Mouse (Mus musculus): ENCODE results near the gene Rps24. TPM values are rescaled to one million over a fixed set of nuclear protein-coding genes. Genes with fewer than 3 reads are reported as not detected.

Rps24 gene
- polyA plus RNA-seq, 1 experiment from 2014 or later, result 705 TPM

- WGBS, result 20% methylated on average over 14 of the region's 14 CpGs
- H3K27ac ChIP-seq (ENCODE audit: low read depth, low read length), result 0 out of 2 replicates have a peak overlapping the region, but pooled peaks have one; percentile 44
Measured at GRCm38 (mm10) chr14:24507452-24508069, 20.6 kb downstream of the Rps24 start.

GRCm38 (mm10) chr14:24508070-24508773 lies 21.3 kb downstream of the Rps24 start:
- 13% methylated on average over 18 of the region's 18 CpGs for WGBS
- peak overlapping the region; percentile 44; the same call in 1 of the 2 replicates for H3K27ac ChIP-seq (ENCODE audit: low read depth, low read length)

More at GRCm38 (mm10) chr14:24507452-24508069, 20.6 kb downstream of the Rps24 start:
- no peak overlapping the region for H3K4me3 ChIP-seq (ENCODE audit: low read depth, low read length)
- no peaks in the 10 kb centered on the region for H3K36me3 ChIP-seq (ENCODE audit: control insufficient read depth, insufficient read depth, low read length)
- H3K4me2 ChIP-seq (ENCODE audit: low read depth, low read length), result no peak overlapping the region
- ATAC-seq (ENCODE audit: low read depth), result no peak
- H3K27me3 ChIP-seq (ENCODE audit: control insufficient read depth, insufficient read depth, low read length), result no peaks in the 10 kb centered on the region
- H3K4me1 ChIP-seq (ENCODE audit: control insufficient read depth, insufficient read depth, low read length), result peaks cover 16% of the 10 kb centered on the region
- no peaks in the 10 kb centered on the region for H3K9me3 ChIP-seq (ENCODE audit: control insufficient read depth, low read length)
- H3K9ac ChIP-seq (replicated peaks; ENCODE audit: low read depth, low read length), result 0 out of 2 replicates have a peak overlapping the region, but pooled peaks have one; percentile 16

GRCm38 (mm10) chr14:24509557-24509956 lies 22.6 kb downstream of the Rps24 start:
- no peak overlapping the region for H3K4me3 ChIP-seq (ENCODE audit: low read depth, low read length)
- H3K9ac ChIP-seq (replicated peaks; ENCODE audit: low read depth, low read length), result no peak overlapping the region
- H3K9me3 ChIP-seq (ENCODE audit: control insufficient read depth, low read length), result no peaks in the 10 kb centered on the region
- H3K4me2 ChIP-seq (ENCODE audit: low read depth, low read length), result no peak overlapping the region
- H3K27me3 ChIP-seq (ENCODE audit: control insufficient read depth, insufficient read depth, low read length), result no peaks in the 10 kb centered on the region
- ATAC-seq (ENCODE audit: low read depth), result no peak
- H3K4me1 ChIP-seq (ENCODE audit: control insufficient read depth, insufficient read depth, low read length), result peaks cover 16% of the 10 kb centered on the region
- no peaks in the 10 kb centered on the region for H3K36me3 ChIP-seq (ENCODE audit: control insufficient read depth, insufficient read depth, low read length)
- H3K27ac ChIP-seq (ENCODE audit: low read depth, low read length), result no peak overlapping the region
- WGBS, result 70% methylated on average over 5 of the region's 5 CpGs

More at GRCm38 (mm10) chr14:24508070-24508773, 21.3 kb downstream of the Rps24 start:
- Histone ChIP-seq H3K4me3 (ENCODE audit: low read depth, low read length) (no peak overlapping the region), H3K9ac (replicated peaks; ENCODE audit: low read depth, low read length) (no peak overlapping the region), H3K4me1 (ENCODE audit: control insufficient read depth, insufficient read depth, low read length) (peaks cover 16% of the 10 kb centered on the region), H3K9me3 (ENCODE audit: control insufficient read depth, low read length) (no peaks in the 10 kb centered on the region), H3K36me3 (ENCODE audit: control insufficient read depth, insufficient read depth, low read length) (no peaks in the 10 kb centered on the region), H3K4me2 (ENCODE audit: low read depth, low read length) (peak overlapping the region; percentile 26; the same call in 1 of the 2 replicates), H3K27me3 (ENCODE audit: control insufficient read depth, insufficient read depth, low read length) (no peaks in the 10 kb centered on the region)
- ATAC-seq (ENCODE audit: low read depth), result peak; percentile 11; the same call in 1 of the 2 replicates

- H3K4me1 ChIP-seq (ENCODE audit: control insufficient read depth, insufficient read depth, low read length), result peaks cover 16% of the 10 kb centered on the region
- no peak overlapping the region for H3K4me3 ChIP-seq (ENCODE audit: low read depth, low read length)
- H3K27me3 ChIP-seq (ENCODE audit: control insufficient read depth, insufficient read depth, low read length), result no peaks in the 10 kb centered on the region
- H3K9me3 ChIP-seq (ENCODE audit: control insufficient read depth, low read length), result no peaks in the 10 kb centered on the region
- no peak overlapping the region for H3K27ac ChIP-seq (ENCODE audit: low read depth, low read length)
- WGBS, result 100% methylated on average over 1 of the region's 1 CpGs
- no peaks in the 10 kb centered on the region for H3K36me3 ChIP-seq (ENCODE audit: control insufficient read depth, insufficient read depth, low read length)
- H3K4me2 ChIP-seq (ENCODE audit: low read depth, low read length), result no peak overlapping the region
- ATAC-seq (ENCODE audit: low read depth), result no peak
- no peak overlapping the region for H3K9ac ChIP-seq (replicated peaks; ENCODE audit: low read depth, low read length)
Measured at GRCm38 (mm10) chr14:24510218-24510617, 23.3 kb downstream of the Rps24 start.

GRCm38 (mm10) chr14:24510679-24511078 lies 23.8 kb downstream of the Rps24 start:
- 97% methylated on average over 2 of the region's 2 CpGs for WGBS
- no peak overlapping the region for H3K27ac ChIP-seq (ENCODE audit: low read depth, low read length)
- no peak for ATAC-seq (ENCODE audit: low read depth)
- no peaks in the 10 kb centered on the region for H3K27me3 ChIP-seq (ENCODE audit: control insufficient read depth, insufficient read depth, low read length)
- H3K4me1 ChIP-seq (ENCODE audit: control insufficient read depth, insufficient read depth, low read length), result peaks cover 16% of the 10 kb centered on the region
- H3K4me3 ChIP-seq (ENCODE audit: low read depth, low read length), result no peak overlapping the region
- H3K9ac ChIP-seq (replicated peaks; ENCODE audit: low read depth, low read length), result no peak overlapping the region
- H3K9me3 ChIP-seq (ENCODE audit: control insufficient read depth, low read length), result no peaks in the 10 kb centered on the region
- H3K4me2 ChIP-seq (ENCODE audit: low read depth, low read length), result no peak overlapping the region
- H3K36me3 ChIP-seq (ENCODE audit: control insufficient read depth, insufficient read depth, low read length), result no peaks in the 10 kb centered on the region

- no peaks in the 10 kb centered on the region for H3K27me3 ChIP-seq (ENCODE audit: control insufficient read depth, insufficient read depth, low read length)
- H3K4me1 ChIP-seq (ENCODE audit: control insufficient read depth, insufficient read depth, low read length), result peaks cover 9% of the 10 kb centered on the region
- H3K4me2 ChIP-seq (ENCODE audit: low read depth, low read length), result no peak overlapping the region
- no peak; the same call in 1 of the 2 replicates for ATAC-seq (ENCODE audit: low read depth)
- H3K27ac ChIP-seq (ENCODE audit: low read depth, low read length), result peak overlapping the region; percentile 22; the same call in 1 of the 2 replicates
- H3K36me3 ChIP-seq (ENCODE audit: control insufficient read depth, insufficient read depth, low read length), result no peaks in the 10 kb centered on the region
- no peak overlapping the region for H3K9ac ChIP-seq (replicated peaks; ENCODE audit: low read depth, low read length)
- no peaks in the 10 kb centered on the region for H3K9me3 ChIP-seq (ENCODE audit: control insufficient read depth, low read length)
- WGBS, result 38% methylated on average over 6 of the region's 6 CpGs
- H3K4me3 ChIP-seq (ENCODE audit: low read depth, low read length), result no peak overlapping the region
Measured at GRCm38 (mm10) chr14:24512527-24513161, 25.7 kb downstream of the Rps24 start.

GRCm38 (mm10) chr14:24521597-24521996 lies 34.7 kb downstream of the Rps24 start:
- H3K9me3 ChIP-seq (ENCODE audit: control insufficient read depth, low read length), result no peaks in the 10 kb centered on the region
- peaks cover 6% of the 10 kb centered on the region; the same call in 1 of the 2 replicates for H3K4me1 ChIP-seq (ENCODE audit: control insufficient read depth, insufficient read depth, low read length)
- no peak for ATAC-seq (ENCODE audit: low read depth)
- H3K36me3 ChIP-seq (ENCODE audit: control insufficient read depth, insufficient read depth, low read length), result no peaks in the 10 kb centered on the region
- no peak overlapping the region for H3K27ac ChIP-seq (ENCODE audit: low read depth, low read length)
- H3K9ac ChIP-seq (replicated peaks; ENCODE audit: low read depth, low read length), result no peak overlapping the region
- no peak overlapping the region for H3K4me2 ChIP-seq (ENCODE audit: low read depth, low read length)
- WGBS, result 62% methylated on average over 8 of the region's 8 CpGs
- no peaks in the 10 kb centered on the region for H3K27me3 ChIP-seq (ENCODE audit: control insufficient read depth, insufficient read depth, low read length)
- no peak overlapping the region for H3K4me3 ChIP-seq (ENCODE audit: low read depth, low read length)

GRCm38 (mm10) chr14:24525137-24525536 lies 38.2 kb downstream of the Rps24 start:
- Histone ChIP-seq H3K4me1 (ENCODE audit: control insufficient read depth, insufficient read depth, low read length) (peaks cover 8% of the 10 kb centered on the region; the same call in 1 of the 2 replicates), H3K9ac (replicated peaks; ENCODE audit: low read depth, low read length) (no peak overlapping the region), H3K27ac (ENCODE audit: low read depth, low read length) (no peak overlapping the region), H3K27me3 (ENCODE audit: control insufficient read depth, insufficient read depth, low read length) (no peaks in the 10 kb centered on the region), H3K36me3 (ENCODE audit: control insufficient read depth, insufficient read depth, low read length) (no peaks in the 10 kb centered on the region), H3K4me2 (ENCODE audit: low read depth, low read length) (no peak overlapping the region), H3K9me3 (ENCODE audit: control insufficient read depth, low read length) (no peaks in the 10 kb centered on the region), H3K4me3 (ENCODE audit: low read depth, low read length) (no peak overlapping the region)
- WGBS, result 70% methylated on average over 3 of the region's 3 CpGs
- no peak for ATAC-seq (ENCODE audit: low read depth)

Measured in neural tube, embryonic 14.5 days (tissue).